Mouse (Mus musculus): Measurements from ENCODE around the gene Glod4.

GRCm38 (mm10) chr11:76158375-76158774 is 85.2 kb downstream of the Glod4 start:
- TF ChIP-seq CTCF (IDR thresholded peaks at IDR 0.05; ENCODE audit: borderline replicate concordance, insufficient read depth, low read length) (no peak), POLR2A (IDR thresholded peaks at IDR 0.05; ENCODE audit: low read depth, low read length) (no peak)
